Mouse (Mus musculus) regulatory T cell (primary cell): ENCODE measurements around the gene Nkain1.

Experiments
- in situ Hi-C: fragments of 300-600 bp; cut with MboI, MseI; formaldehyde crosslinking; loops from one replicate; pipeline ENCODE4 v1.15.1; 2025; ENCODE audit warnings: high pct_unique_total_duplicates

The Nkain1 gene

DNA sequence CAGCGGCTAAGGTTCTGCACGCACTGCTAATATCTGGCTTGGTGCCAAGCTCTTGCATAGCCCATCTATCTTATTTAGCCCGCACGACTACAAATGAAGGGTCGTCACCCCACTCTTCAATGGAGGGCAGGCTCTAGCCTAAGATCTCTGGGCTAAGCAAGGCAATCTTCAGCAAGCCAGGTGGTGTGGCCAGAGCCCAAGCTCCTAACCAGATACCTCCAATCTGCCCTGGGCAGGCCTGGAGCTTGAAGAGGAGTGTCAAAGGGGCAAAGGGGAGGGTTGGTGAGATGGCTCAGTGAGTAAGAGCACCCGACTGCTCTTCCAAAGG, 20.9 kb downstream of the Nkain1 start:
- in situ Hi-C loops: loop anchor here (25.0 kb wide), 1 partner anchor 1559 kb away; no protein-coding TSS in a partner anchor

DNA sequence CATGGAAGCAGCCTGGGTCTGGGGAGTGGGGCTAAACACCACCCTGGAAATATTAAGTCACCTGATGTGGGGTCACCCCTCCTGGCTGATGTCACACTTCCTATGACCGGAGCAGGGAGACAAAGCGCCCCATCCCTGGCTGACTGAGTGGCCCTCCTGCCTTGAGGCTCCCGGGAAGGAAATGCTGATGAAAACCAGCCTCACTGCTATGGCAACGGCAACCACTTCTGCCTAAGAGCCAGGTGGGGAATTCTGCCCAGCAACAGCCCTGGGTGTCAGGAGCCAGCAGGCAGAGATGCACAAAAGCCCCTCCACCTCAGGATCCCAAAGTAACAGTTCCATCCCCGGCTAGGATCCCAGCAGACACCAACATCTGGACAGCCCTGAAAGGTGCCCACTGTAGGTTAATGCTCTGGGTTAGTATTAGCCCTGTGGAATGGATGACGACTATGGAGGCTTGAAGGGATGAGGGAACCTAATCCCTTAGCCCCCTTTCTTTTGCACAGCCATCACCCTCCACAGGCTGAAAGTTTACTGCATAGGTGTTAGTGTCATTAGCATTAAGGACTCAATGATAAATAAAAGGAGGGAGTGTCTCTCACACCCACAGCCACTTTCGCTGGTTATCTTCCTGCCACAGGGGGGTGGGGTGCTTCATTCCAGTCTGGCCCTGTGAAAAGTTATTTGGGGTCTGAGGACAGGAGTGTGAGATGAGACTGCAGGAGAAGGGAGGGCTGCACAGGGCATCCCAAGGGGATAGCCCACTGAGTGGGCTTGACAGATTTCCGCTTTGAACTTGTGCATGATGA, 21.5 kb downstream of the Nkain1 start:
- in situ Hi-C loops: loop anchor here (25.0 kb wide), 1 partner anchor 1560 kb away; no protein-coding TSS in a partner anchor

DNA sequence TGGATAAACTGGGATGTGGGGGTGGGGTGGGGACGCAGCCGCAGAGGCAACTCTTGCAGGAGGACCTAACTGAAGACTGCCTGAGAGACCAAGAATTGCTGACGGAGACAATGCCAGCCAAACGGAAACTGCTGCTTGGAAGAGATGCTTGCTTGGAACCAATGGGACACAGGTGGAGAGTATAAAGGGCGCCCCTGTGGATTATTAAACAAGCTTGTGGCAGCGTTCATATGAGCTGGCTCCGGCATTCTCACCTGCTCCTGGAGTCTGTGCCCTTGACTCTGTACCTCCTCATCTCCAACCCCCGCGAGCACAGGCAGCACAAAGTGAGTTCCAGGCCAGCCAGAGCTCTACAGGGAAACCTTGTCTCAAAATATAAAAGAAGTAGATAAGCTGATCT, 23.5 kb downstream of the Nkain1 start:
- in situ Hi-C loops: loop anchor here (25.0 kb wide), 1 partner anchor 1562 kb away; no protein-coding TSS in a partner anchor

DNA sequence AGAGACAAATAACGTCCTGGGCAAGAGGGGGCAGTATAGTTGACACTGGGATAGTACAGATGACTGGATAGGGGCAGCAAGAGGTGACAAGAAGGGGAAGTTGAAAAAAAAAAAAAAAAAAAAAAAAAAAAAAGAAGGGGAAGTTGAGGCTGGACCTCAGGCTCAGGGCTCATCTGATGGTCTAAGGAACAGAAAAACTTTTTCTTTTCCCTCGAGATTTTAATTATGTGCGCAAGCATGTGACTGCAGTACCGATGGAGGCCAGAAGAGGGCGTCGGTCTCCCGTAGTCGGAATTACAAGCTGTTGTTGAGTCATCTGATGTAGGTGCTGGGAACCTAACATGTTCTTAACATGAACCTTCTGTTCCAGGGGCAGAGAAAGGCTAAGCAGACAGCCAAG, 24.8 kb downstream of the Nkain1 start:
- in situ Hi-C loops: loop anchor here (25.0 kb wide), 2 partner anchors 212 to 1662 kb away; partner anchors contain the start of gene Trim62

DNA sequence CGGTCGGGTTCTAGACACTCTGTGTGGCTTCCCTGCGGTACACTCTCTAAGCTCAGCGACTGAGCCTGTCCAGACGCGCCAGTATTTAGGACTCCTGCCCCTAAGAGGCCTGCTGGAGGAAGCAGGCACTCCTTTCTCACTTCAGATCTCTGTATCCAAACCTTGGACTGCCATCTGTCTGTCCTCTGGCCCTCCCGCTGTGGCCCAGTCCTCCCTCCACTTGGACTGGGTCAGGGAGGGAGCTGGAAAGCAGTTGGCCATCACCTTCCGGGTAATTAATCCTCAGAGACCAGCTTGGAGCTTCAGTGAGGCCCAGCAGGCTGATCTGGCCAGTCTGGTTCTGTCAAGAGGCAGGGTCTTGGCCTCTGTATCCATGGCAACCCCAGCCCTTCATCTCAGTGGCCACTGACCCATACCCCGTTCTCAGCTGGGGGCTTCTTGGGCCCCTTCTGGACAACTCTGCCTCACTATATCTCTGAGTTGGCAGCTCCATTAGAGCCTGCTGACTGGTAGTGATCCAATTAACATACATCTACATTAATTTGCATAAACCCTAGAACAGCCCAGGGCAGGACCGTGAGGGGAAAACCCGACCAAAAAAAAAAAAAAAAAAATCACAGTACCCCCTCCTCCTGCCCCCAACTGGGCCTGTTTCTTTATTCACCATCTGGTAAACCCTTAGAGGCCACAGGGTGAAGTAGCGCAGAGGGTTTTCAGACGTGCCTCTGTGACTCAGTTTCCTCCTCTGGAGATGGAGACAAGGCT, 27.0 kb downstream of the Nkain1 start:
- in situ Hi-C loops: loop anchor here (25.0 kb wide), 2 partner anchors 210 to 1660 kb away; partner anchors contain the start of gene Trim62

DNA sequence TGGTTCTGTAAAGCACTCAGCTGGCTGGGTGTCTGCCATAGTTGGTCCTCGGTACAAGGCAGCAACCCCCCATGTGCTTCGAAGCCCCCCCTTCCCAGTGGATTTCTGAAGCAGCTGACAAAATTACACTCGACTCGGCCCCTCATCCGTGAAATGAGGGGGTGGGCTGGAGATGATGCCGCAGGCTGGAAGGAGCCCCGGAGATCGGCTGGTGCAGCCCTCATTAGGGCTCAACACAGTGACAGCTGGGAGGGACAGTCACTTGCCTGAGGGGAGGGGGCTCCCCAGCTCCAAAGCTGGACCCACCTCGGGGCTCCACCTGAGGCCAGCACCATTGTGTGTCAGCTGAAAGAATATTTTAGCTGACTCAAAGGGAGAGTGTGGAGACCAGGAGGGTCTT, 29.6 kb downstream of the Nkain1 start:
- in situ Hi-C loops: loop anchor here (25.0 kb wide), 2 partner anchors 207 to 1657 kb away; partner anchors contain the start of gene Trim62

DNA sequence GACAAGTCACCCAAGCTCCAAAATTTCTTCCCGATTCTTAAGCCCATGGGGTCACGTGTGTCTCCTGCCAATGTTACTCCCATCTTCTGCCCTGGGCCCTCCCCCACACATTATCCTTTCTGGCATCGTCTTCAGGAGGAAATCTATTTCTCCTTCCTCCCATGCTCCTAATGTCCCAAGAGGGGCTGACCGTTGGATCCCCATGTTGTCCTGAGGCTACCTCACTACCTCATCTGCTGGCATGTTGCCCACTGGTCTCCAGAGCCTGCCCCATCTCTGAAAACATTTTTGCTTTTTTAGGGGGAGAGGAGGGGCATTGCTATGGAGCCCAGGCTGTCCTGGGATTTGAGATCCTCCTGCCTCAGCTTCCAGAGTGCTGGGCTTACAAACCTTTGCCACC, 30.9 kb downstream of the Nkain1 start:
- in situ Hi-C loops: loop anchor here (25.0 kb wide), 2 partner anchors 206 to 1656 kb away; partner anchors contain the start of gene Trim62

DNA sequence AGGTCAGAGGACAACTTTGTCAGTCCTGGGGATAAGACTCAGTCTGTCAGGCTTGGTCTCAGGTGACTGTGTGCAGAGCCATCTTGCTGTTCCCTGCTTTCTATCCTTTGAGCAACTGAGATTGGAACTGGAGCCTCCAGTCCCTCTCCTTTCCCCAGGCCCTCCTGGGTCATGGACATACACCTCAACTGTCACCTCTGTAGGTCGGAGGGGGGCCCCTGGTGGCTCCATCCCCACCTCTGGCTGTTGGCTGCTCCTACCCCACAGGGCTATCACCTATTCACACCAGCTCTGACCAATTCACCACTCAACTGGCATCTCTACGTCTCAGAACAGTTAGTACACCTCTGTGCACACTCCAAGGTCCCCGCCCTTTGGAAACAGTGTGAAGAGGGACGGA, 33.1 kb downstream of the Nkain1 start:
- in situ Hi-C loops: loop anchor here (25.0 kb wide), 2 partner anchors 204 to 1654 kb away; partner anchors contain the start of gene Trim62

DNA sequence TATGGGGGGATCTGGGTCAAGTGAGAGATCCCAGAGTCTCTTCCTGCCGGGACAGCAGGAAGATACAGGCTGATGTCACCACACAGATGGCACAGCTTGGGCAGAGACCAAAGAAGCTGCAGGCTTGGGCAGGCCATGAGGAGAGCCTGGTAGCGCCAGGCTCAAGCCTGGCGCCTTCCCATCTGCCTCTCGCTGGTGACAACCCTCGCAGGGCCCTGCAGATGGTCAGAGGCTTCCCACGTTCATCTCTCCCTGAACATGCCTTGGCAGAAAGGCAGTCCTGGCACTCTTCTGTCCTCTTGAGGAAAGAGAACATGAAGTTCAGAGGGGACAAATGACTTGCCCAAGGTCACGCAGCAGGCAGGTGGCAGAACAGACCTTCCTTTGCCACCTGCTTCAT, 34.3 kb downstream of the Nkain1 start:
- in situ Hi-C loops: loop anchor here (25.0 kb wide), 2 partner anchors 202 to 1652 kb away; partner anchors contain the start of gene Trim62

DNA sequence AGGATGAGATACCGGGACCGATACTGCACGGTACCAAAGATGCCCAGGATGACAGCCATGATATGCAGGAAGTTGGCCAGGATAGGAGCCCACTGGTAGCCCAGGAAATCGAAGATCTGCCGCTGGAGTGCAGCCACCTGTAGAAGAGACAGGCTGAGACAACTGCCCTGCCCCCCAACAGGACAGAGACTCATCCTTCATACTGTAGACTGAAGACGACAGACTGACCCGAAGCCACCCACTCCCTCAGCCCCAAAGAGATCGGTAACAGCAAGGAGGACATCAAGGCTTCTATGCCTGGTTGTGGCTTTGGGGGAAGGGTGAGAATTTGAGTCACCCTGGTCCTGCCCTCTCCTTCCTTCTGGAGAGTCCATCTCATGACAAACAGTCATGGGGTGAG, 34.9 kb downstream of the Nkain1 start:
- in situ Hi-C loops: loop anchor here (25.0 kb wide), 2 partner anchors 202 to 1652 kb away; partner anchors contain the start of gene Trim62

DNA sequence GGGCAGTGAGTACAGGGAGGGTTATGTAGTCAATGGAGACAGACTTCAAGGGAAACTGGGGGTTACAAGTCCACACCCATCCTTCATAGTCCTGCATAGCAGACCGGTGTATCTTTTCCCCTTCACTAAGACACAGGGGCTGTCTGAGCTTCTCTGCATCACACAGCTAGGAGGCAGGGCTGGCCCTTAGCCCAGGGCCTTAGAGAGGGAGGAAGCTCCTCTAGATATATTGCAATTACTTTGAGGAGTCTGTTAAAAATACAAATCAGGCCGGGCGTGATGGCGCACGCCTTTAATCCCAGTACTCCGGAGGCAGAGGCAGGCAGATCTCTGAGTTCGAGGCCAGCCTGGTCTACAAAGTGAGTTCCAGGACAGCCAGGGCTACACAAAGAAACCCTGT, 36.6 kb downstream of the Nkain1 start:
- in situ Hi-C loops: loop anchor here (25.0 kb wide), 2 partner anchors 200 to 1650 kb away; partner anchors contain the start of gene Trim62

DNA sequence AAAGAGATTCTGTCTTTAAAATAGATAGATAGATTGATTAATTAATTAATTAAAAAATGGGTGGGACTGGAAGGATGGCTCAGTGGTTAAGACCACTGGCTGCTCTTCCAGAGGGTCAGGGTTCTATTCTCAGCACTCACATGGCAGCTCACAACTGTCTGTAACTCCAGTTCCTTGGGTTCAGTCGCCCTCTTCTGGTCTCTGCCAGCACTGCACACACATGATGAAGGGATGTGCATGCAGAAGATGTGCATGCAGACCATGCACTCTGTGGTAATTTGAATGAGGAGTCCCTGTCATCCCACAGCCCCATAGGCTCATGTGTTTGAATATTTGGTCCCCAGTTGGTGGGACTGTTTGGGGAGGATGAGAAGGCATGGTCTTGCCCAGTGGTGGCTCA, 38.2 kb downstream of the Nkain1 start:
- in situ Hi-C loops: loop anchor here (25.0 kb wide), 2 partner anchors 198 to 1648 kb away; partner anchors contain the start of gene Trim62

DNA sequence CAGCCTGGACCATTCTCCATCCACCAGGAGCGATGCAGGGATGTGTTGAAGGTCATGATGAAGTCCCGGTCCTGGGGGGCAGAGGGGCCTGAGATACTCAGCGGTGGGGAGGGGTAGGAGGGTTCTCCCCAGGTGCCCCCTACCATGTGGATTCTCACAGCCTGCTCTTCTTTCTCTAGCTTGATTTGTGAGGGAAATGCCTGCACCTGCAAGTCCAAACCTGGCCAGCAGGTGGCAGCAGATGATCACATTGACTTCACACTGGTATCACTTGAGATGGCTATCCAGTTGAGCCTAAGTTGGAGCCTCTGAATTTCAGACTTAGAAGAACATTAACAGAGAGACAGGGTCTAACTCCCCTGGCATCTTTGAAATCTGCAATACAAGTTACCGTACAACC, 40.0 kb downstream of the Nkain1 start:
- in situ Hi-C loops: loop anchor here (25.0 kb wide), 2 partner anchors 197 to 1647 kb away; partner anchors contain the start of gene Trim62

DNA sequence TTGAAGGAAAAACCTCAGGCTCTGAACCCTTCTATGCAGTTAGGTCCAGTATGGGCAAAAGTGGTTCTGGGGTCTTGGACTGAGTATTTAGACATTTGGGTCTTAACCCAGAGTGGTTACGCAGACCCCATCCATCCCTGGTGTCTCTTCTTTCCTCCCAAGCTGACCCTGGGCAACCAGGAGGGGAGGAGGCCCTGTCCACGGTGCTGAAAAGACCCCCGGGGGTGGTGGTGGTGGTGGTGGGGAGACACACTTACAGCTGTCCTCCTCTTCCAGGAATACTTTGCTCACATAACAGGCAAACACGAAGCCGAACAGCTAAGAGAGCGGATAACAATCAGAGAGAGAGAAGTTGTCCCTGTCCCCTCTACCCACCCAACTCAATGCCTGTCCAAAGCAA, 41.6 kb downstream of the Nkain1 start:
- in situ Hi-C loops: loop anchor here (25.0 kb wide), 2 partner anchors 195 to 1645 kb away; partner anchors contain the start of gene Trim62

DNA sequence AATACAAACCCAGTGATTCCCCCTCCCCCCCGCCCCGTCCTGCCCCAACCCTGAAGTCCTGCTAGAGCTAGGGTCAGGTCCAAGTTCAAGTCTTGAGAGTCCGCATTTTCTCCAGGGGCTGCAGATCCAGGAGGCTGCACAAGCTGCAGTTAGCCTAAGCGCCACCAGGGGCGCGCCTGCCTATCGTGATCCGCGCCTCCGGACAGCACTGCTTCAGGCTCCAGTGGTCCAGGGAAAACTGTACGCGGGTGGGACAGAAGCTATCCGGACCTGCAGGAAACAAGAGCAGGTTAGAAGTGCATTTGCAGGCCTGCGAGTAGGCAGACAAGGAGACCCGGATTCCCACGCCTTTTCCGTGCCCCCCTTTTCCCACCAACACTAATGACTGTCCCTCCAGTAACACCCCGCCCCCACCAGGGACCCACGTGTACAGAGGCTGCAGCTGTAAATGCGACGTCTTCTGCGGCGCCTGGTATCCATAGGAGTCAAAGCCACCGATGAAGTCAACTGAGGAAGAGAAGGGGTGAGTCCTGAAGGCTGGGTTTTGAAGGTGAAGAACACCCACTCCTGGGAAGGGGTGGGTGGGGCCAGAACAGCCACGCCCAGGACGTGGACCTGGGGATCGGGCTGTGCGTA, 42.2 kb downstream of the Nkain1 start:
- in situ Hi-C loops: loop anchor here (25.0 kb wide), 2 partner anchors 194 to 1644 kb away; partner anchors contain the start of gene Trim62

DNA sequence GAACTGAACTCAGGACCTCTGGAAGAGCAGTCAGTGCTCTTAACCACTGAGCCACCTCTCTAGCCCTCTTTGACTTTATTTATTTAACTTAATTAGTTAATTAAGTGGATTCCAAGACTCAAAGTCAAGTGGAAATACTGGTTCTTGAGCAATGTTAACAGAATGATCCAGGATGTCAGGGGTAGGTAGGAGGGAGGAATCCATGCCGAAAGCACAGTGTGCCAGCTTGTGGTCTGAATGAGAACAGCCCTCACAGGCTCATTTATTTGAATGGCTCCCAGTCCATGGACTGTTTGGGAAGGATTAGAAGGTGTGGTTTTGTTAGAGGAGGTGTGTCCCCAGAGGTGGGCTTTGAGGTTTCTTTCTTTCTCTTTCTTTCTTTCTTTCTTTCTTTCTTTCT, 46.2 kb downstream of the Nkain1 start:
- in situ Hi-C loops: loop anchor here (10.0 to 25.0 kb wide), 3 partner anchors 191 to 1641 kb away; partner anchors contain the start of genes Ptpru and Trim62

DNA sequence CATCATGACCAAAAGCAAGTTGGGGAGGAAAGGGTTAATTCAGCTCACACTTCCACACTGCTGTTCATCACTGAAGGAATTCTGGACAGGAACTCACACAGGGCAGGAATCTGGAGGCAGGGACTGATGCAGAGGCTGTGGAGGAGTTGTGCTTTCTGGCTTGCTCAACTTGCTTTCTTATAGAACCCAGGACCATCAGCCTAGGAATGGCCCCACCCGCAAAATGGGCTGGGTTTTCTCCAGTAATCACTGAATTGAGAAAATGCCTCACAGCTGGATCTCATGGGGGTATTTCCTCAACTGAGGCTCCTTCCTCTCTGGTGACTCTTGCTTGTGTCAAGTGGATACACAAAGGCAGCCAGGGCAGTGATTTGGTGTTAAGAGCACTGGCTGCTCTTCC, 48.9 kb downstream of the Nkain1 start:
- in situ Hi-C loops: loop anchor here (10.0 to 25.0 kb wide), 3 partner anchors 188 to 1638 kb away; partner anchors contain the start of genes Ptpru and Trim62

DNA sequence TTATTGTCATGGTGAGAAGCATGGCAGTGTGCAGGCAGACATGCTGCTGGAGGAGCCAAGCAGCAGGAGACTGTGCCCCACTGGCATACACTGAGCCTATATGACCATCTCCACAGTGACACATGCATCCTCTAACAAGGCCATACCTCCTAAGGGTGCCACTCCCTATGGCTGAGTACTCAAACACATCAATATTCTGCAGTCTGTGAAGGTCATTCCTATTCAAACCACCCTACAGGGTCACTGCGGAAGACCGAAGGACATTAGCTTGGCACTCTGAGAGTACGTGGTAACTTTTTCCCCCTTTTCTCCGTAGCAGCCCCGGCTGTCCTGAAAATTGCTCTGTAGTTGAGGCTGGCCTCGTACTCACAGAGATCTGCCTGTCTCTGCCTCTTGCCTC, 52.5 kb downstream of the Nkain1 start:
- in situ Hi-C loops: loop anchor here (5.0 to 10.0 kb wide), 3 partner anchors 56 to 1313 kb away; partner anchors contain the start of gene Ptpru

DNA sequence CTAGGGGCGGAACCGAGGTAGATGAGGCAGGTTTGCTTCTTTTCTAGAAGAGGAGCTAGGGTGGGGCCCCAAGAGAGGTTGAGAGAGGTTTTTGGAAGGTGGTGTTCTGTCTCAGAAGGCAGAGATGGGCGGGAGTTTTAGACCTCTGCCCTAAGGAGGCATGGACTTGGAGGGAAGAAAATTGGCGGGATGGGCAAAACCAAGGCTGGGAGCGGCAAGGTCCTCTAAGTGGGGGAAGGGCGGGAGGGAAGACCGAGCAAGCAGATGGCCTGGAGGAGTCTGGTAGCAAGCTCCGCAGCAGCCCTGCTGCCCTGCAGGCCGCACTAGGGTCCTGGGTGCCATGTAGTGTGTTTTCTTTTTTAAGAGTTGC, 53.5 kb downstream of the Nkain1 start:
- in situ Hi-C loops: loop anchor here (5.0 to 10.0 kb wide), 3 partner anchors 57 to 1314 kb away; partner anchors contain the start of gene Ptpru

DNA sequence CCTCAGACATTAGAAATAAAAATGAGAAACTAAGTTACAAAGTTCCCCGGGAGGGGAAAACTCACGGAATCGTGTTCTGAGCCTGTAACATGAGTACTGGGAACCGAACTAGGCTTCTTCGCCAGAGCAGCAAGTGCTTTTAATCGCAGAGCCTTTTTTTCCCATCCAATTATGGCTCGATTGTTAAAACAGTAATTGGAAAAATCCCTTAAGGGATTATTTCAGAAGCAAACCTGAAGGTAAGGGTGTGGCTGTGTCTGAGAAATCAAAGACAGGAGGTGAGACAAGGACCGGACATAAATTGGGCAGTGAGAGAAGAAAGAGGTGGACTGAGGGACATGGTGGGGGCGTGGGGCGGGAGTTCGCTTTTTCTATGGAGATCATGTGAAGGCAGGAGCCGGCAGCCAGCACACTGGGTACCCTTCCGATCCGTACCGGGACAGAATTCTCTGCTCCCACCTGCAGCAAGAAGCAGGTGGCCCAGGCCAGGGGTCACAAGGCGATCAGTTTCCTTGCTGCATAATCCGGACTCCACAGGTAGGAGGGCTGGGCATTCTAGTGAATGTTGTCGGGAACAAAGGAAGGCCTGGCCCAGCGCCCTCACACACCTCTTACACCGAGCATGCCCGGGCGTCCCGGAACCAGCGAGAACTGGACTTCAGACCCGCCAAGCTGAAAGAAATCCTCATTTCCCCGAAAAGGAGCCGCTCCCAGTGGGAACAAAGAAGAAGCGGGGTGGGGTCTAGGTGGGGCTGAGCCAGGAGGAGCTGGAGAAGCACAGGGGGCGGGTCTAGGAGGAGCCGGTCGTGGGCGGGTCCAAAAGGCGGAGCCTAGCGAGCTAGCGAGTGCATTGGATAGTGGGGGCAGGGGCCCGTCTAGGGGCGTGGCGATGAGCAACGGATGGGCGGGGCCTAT, 54.1 kb downstream of the Nkain1 start:
- in situ Hi-C loops: loop anchor here (5.0 to 10.0 kb wide), 3 partner anchors 57 to 1315 kb away; partner anchors contain the start of gene Ptpru
